Mouse (Mus musculus) adrenal gland, postnatal 4 days (tissue): ENCODE results near the gene Cd69. TPM values are rescaled to one million over a fixed set of nuclear protein-coding genes. Genes with fewer than 3 reads are reported as not detected.

Source experiments
- DNase-seq, 2 experiments: peaks; one replicate each; pipeline ENCODE4 v3.0.0; 2021 to 2022; ENCODE audit warnings: low spot score in 2 of 2, mixed read lengths in 2 of 2
- total RNA-seq, 2 experiments: library from RNA; stranded (reverse); gene quantifications; 2 replicates each; pipeline ENCODE4 v1.2.3; 2021

Gene Cd69
- total RNA-seq, 2 experiments from 2014 or later = 0.34 TPM; not detected in 1

- DNase-seq = no peak
Observed at GRCm38 (mm10) chr6:129228935-129229773, 46.1 kb downstream of the Cd69 start.

GRCm38 (mm10) chr6:129225078-129225477 is 50.2 kb downstream of the Cd69 start:
- DNase-seq = no peak

GRCm38 (mm10) chr6:129224090-129224489 is 51.1 kb downstream of the Cd69 start:
- DNase-seq = no peak

GRCm38 (mm10) chr6:129223611-129224010 is 51.6 kb downstream of the Cd69 start:
- no peak for DNase-seq

- DNase-seq = no peak
Observed at GRCm38 (mm10) chr6:129222188-129222800, 52.9 kb downstream of the Cd69 start.

- DNase-seq = no peak
Observed at GRCm38 (mm10) chr6:129221053-129221452, 54.2 kb downstream of the Cd69 start.

GRCm38 (mm10) chr6:129219897-129220517 is 55.2 kb downstream of the Cd69 start:
- no peak for DNase-seq

- DNase-seq = no peak
Observed at GRCm38 (mm10) chr6:129218191-129218696, 57.0 kb downstream of the Cd69 start.

Other genes with a start within 250 kb of the Cd69 start
- not detected for gene Klrb1f, start 229.5 kb downstream of the Cd69 start, total RNA-seq
- gene Clec2e, start 174.5 kb downstream of the Cd69 start, total RNA-seq = under 1 TPM in 1 of 2 experiments, not detected in 1; 0.14 TPM
- gene Clec2d, start 94.8 kb downstream of the Cd69 start, total RNA-seq = 10 to 100 TPM; 34.7 to 49.1 TPM
- not detected for gene 4922502D21Rik, start 56.4 kb upstream of the Cd69 start, total RNA-seq
- 1 to 10 TPM; 1.1 to 2.0 TPM for gene Clec12a, start 67.3 kb upstream of the Cd69 start, total RNA-seq
- gene Clec12b, start 110.4 kb upstream of the Cd69 start, total RNA-seq = under 1 TPM in 1 of 2 experiments, not detected in 1; 0.31 TPM
- gene Clec1b, start 121.9 kb upstream of the Cd69 start, total RNA-seq = 1 to 10 TPM; 2.2 to 3.9 TPM
- gene Clec9a, start 133.4 kb upstream of the Cd69 start, total RNA-seq = under 1 TPM; 0.31 to 0.40 TPM
- gene Clec1a, start 176.6 kb upstream of the Cd69 start, total RNA-seq = 10 to 100 TPM in 1 of 2 experiments, 1 to 10 TPM in 1; 9.2 to 11.1 TPM
- gene Olr1, start 231.7 kb upstream of the Cd69 start, total RNA-seq = under 1 TPM; 0.36 to 0.65 TPM
- gene Tmem52b, start 237.1 kb upstream of the Cd69 start, total RNA-seq = 10 to 100 TPM in 1 of 2 experiments, under 1 TPM in 1; 0.96 to 31.1 TPM